Mouse (Mus musculus) MEL (cell line): Measurements from ENCODE around the gene Prkag3. TPM values are rescaled to one million over a fixed set of nuclear protein-coding genes. Genes with fewer than 3 reads are reported as not detected.

ENCODE experiments used
- DNase-seq: peaks from one replicate; pipeline ENCODE4 v3.0.0; 2011; ENCODE audit warnings: low read depth, low spot score
- H3K27ac ChIP-seq: 2 replicates; pipeline ENCODE4 v1.5.1; 2012; ENCODE audit warnings: low read depth, mild to moderate bottlenecking, control low read depth, low read length, moderate library complexity; ENCODE audit not compliant: control insufficient read depth
- H3K27me3 ChIP-seq, 2 experiments: fragments of 150-350 bp in 1 of 2; sonication (generic) in 1 of 2; 2 replicates each; pipeline ENCODE4 v1.6.1; 2012; ENCODE audit warnings: low read length in 2 of 2, mild to moderate bottlenecking in 2 of 2, improper control_type of control experiment in 1 of 2, moderate library complexity in 1 of 2; ENCODE audit not compliant: insufficient read depth in 2 of 2, control insufficient read depth in 1 of 2
- H3K36me3 ChIP-seq, 2 experiments: 2 replicates each; pipeline ENCODE4 v1.6.1; 2012 to 2014; ENCODE audit warnings: low read length in 2 of 2, improper control_type of control experiment in 1 of 2, inconsistent platforms in 1 of 2, mild to moderate bottlenecking in 1 of 2; ENCODE audit not compliant: insufficient read depth in 2 of 2, control insufficient read depth in 1 of 2
- H3K4me1 ChIP-seq, 2 experiments: fragments of 150-350 bp in 1 of 2; sonication (generic) in 1 of 2; 2 replicates each; pipeline ENCODE4 v1.6.1; 2012; ENCODE audit warnings: low read length in 2 of 2, improper control_type of control experiment in 1 of 2, mild to moderate bottlenecking in 1 of 2; ENCODE audit not compliant: insufficient read depth in 2 of 2, control insufficient read depth in 1 of 2
- H3K4me3 ChIP-seq, 2 experiments: fragments of 150-350 bp in 1 of 2; sonication (generic) in 1 of 2; 2 replicates each; pipeline ENCODE4 v1.5.1; 2012; ENCODE audit warnings: low read depth in 2 of 2, low read length in 2 of 2, mild to moderate bottlenecking in 2 of 2, moderate library complexity in 2 of 2, control low read depth in 1 of 2, improper control_type of control experiment in 1 of 2; ENCODE audit not compliant: control insufficient read depth in 1 of 2, insufficient read depth in 1 of 2
- H3K79me2 ChIP-seq: 2 replicates; pipeline ENCODE4 v1.6.1; 2012; ENCODE audit warnings: mild to moderate bottlenecking, low read length, moderate library complexity; ENCODE audit not compliant: control insufficient read depth, poor library complexity, insufficient read depth
- H3K9ac ChIP-seq: 2 replicates; pipeline ENCODE4 v1.6.1; 2012; ENCODE audit warnings: low read depth, mild to moderate bottlenecking, control low read depth, low read length, moderate library complexity; ENCODE audit not compliant: control insufficient read depth, poor library complexity, severe bottlenecking
- H3K9me3 ChIP-seq: fragments of 150-350 bp; sonication (generic); replicated peaks from 2 replicates; pipeline ENCODE4 v1.6.1; 2012; ENCODE audit warnings: mild to moderate bottlenecking, low read length, improper control_type of control experiment, moderate library complexity; ENCODE audit not compliant: insufficient read depth
- BHLHE40 ChIP-seq: IDR thresholded peaks from 2 replicates; pipeline ENCODE4 v1.6.1; 2012; ENCODE audit warnings: low read depth, mild to moderate bottlenecking, inconsistent platforms, low read length, improper control_type of control experiment, borderline replicate concordance
- CHD1 ChIP-seq: IDR thresholded peaks from 2 replicates; pipeline ENCODE4 v1.6.1; 2012; ENCODE audit warnings: low read depth, mild to moderate bottlenecking, inconsistent platforms, low read length, improper control_type of control experiment
- CTCF ChIP-seq, 3 experiments: IDR thresholded peaks in 2 of 3; conservative IDR thresholded peaks in 1 of 3; 2 replicates each; pipeline ENCODE4 v1.5.1; 2011 to 2012; ENCODE audit warnings: low read length in 3 of 3, low read depth in 2 of 3, mild to moderate bottlenecking in 2 of 3, improper control_type of control experiment in 1 of 3, inconsistent platforms in 1 of 3, mixed read lengths in 1 of 3, moderate library complexity in 1 of 3; ENCODE audit not compliant: control insufficient read depth in 1 of 3, insufficient read depth in 1 of 3, poor library complexity in 1 of 3, severe bottlenecking in 1 of 3
- E2F4 ChIP-seq: IDR thresholded peaks from 2 replicates; pipeline ENCODE4 v1.6.1; 2011; ENCODE audit warnings: low read depth, low read length, improper control_type of control experiment, borderline replicate concordance
- HCFC1 ChIP-seq: IDR thresholded peaks from 2 replicates; pipeline ENCODE4 v1.6.1; 2012; ENCODE audit warnings: low read depth, mild to moderate bottlenecking, inconsistent platforms, low read length, improper control_type of control experiment, moderate library complexity
- JUND ChIP-seq: IDR thresholded peaks from 2 replicates; pipeline ENCODE4 v1.6.1; 2011; ENCODE audit warnings: low read depth, mild to moderate bottlenecking, improper control_type of control experiment, low read length
- KAT2A ChIP-seq: conservative IDR thresholded peaks from 2 replicates; pipeline ENCODE4 v1.6.1; 2012; ENCODE audit warnings: low read depth, low read length, improper control_type of control experiment, inconsistent platforms
- NELFE ChIP-seq: IDR thresholded peaks from 2 replicates; pipeline ENCODE4 v1.6.1; 2011; ENCODE audit warnings: low read depth, low read length, improper control_type of control experiment
- NRF1 ChIP-seq: IDR thresholded peaks from 2 replicates; pipeline ENCODE4 v1.6.1; 2014; ENCODE audit warnings: low read depth, mild to moderate bottlenecking, inconsistent platforms, low read length, improper control_type of control experiment, moderate library complexity; ENCODE audit not compliant: poor library complexity, insufficient read depth, severe bottlenecking
- POLR2AphosphoS5 ChIP-seq: IDR thresholded peaks from 2 replicates; pipeline ENCODE4 v1.6.1; 2012; ENCODE audit warnings: low read depth, borderline replicate concordance, mild to moderate bottlenecking, inconsistent platforms, low read length, moderate library complexity, mixed read lengths
- RAD21 ChIP-seq: IDR thresholded peaks from 2 replicates; pipeline ENCODE4 v1.6.1; 2011; ENCODE audit warnings: mild to moderate bottlenecking, low read depth, low read length, improper control_type of control experiment
- SMC3 ChIP-seq: IDR thresholded peaks from 2 replicates; pipeline ENCODE4 v1.6.1; 2011; ENCODE audit warnings: low read depth, low read length, improper control_type of control experiment
- USF1 ChIP-seq: IDR thresholded peaks from 2 replicates; pipeline ENCODE4 v1.6.1; 2014; ENCODE audit warnings: low read depth, mild to moderate bottlenecking, inconsistent platforms, low read length, improper control_type of control experiment, moderate library complexity
- USF2 ChIP-seq, 2 experiments: IDR thresholded peaks; 2 replicates each; pipeline ENCODE4 v1.6.1; 2011 to 2012; ENCODE audit warnings: improper control_type of control experiment in 2 of 2, low read length in 2 of 2, borderline replicate concordance in 1 of 2, inconsistent platforms in 1 of 2, low read depth in 1 of 2, mild to moderate bottlenecking in 1 of 2; ENCODE audit not compliant: insufficient read depth in 1 of 2
- ZC3H11A ChIP-seq: IDR thresholded peaks from 2 replicates; pipeline ENCODE4 v1.6.1; 2012; ENCODE audit warnings: low read depth, mild to moderate bottlenecking, inconsistent platforms, low read length, improper control_type of control experiment
- ZMIZ1 ChIP-seq: IDR thresholded peaks from 2 replicates; pipeline ENCODE4 v1.6.1; 2012; ENCODE audit warnings: low read depth, mild to moderate bottlenecking, inconsistent platforms, low read length, improper control_type of control experiment, moderate library complexity
- ZNF384 ChIP-seq: IDR thresholded peaks from 2 replicates; pipeline ENCODE4 v1.6.1; 2012; ENCODE audit warnings: low read depth, mild to moderate bottlenecking, inconsistent platforms, low read length, improper control_type of control experiment
- polyA plus RNA-seq, 2 experiments: library from polyadenylated mRNA; stranded (reverse) in 1 of 2; unstranded in 1 of 2; fragments of >175 nt in 1 of 2; fragments of >200 nt in 1 of 2; gene quantifications; 2 replicates each; pipeline versions ENCODE4 v1.2.1 to v1.2.4; 2012; ENCODE audit warnings: low replicate concordance in 2 of 2, low read depth in 1 of 2; ENCODE audit not compliant: insufficient read length in 2 of 2, insufficient read depth in 1 of 2, missing spikeins in 1 of 2
- total RNA-seq: library from RNA; depleted of rRNA; stranded (reverse); fragments of 300-350 nt; gene quantifications from 2 replicates; pipeline ENCODE4 v1.2.3, GENCODE M21; 2012

The Prkag3 gene
- total and polyA plus RNA-seq, 3 experiments: 0.03 TPM; not detected in 2

GRCm38 (mm10) chr1:74759773-74760172, 10.8 kb upstream of the Prkag3 start:
- Histone ChIP-seq H3K27ac (no peak overlapping the region), H3K4me3 (no peak overlapping the region), H3K9ac (no peak overlapping the region), H3K9me3 (no peaks in the 10 kb centered on the region), H3K27me3 (peaks cover 0 to 7% of the 10 kb centered on the region in 2 experiments; a peak in 3 of 4 replicates), H3K36me3 (no peaks in the 10 kb centered on the region), H3K4me1 (no peaks in the 10 kb centered on the region), H3K79me2 (no peaks in the 10 kb centered on the region)
- DNase-seq: peak; percentile 32
- TF ChIP-seq SMC3 (peak; percentile 63), JUND (no peak), CTCF (IDR thresholded peaks at IDR 0.05 in 2 of 3, conservative IDR thresholded peaks at IDR 0.05 in 1 of 3; ENCODE audit: control insufficient read depth in 1 of 3, insufficient read depth in 1 of 3, low read depth in 2 of 3, low read length in 3 of 3, poor library complexity in 1 of 3, severe bottlenecking in 1 of 3) (peak; percentile 31 to 67 (median 45)), USF1 (no peak), ZC3H11A (peak; percentile 35), NRF1 (no peak), KAT2A (no peak), POLR2AphosphoS5 (no peak), RAD21 (peak; percentile 67), HCFC1 (no peak), E2F4 (no peak), ZNF384 (0 out of 2 replicates have a peak, but pooled peaks have one; percentile 8), CHD1 (no peak), ZMIZ1 (no peak)

DNA sequence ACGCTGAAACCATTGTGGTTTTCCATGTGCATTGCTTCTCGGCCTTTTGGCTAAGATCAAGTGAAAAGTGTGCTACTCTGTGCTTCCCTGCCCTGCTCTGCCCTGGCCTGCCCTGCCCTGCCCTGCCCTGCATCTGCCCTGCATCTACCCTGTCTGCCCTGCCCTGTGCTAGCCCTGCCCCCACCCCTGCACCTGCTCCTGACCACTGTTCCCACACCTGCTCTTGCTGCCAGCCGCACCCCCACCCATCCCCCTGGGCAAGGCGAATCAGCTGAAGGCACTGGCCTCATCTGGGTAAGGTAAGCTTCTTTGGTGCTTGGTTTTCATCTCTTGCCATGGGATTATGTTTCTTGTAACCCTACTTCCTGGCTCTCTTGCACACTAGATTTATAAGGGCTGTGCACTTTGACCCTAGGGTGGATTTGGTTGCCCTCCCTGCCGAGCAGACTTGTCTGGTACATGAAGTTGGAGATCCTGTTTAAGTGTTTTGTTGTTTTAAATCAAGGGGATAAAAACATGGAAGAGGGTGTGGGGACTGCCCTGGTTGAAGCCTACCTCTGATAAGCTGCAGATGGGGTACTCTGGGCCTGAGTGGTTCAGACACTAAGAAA, 5.3 kb upstream of the Prkag3 start:
- DNase-seq: no peak
- no peaks in the 10 kb centered on the region for H3K79me2 ChIP-seq
- H3K9me3 ChIP-seq: no peaks in the 10 kb centered on the region
- H3K4me3 ChIP-seq: no peak overlapping the region
- H3K9ac ChIP-seq: no peak overlapping the region
- H3K36me3 ChIP-seq: no peaks in the 10 kb centered on the region
- no peaks in the 10 kb centered on the region for H3K4me1 ChIP-seq
- H3K27ac ChIP-seq: no peak overlapping the region
- H3K27me3 ChIP-seq: no peaks in the 10 kb centered on the region; a peak in 1 of 4 replicates
- TF ChIP-seq NELFE: no peak
- TF ChIP-seq BHLHE40: no peak
- no peak for TF ChIP-seq USF2 (IDR thresholded peaks at IDR 0.05; ENCODE audit: borderline replicate concordance in 1 of 2, insufficient read depth in 1 of 2, low read depth in 1 of 2, low read length in 2 of 2)
